Mouse (Mus musculus) hindbrain, embryonic 11.5 days (tissue): ENCODE results near the gene Ezh2. TPM values are rescaled to one million over a fixed set of nuclear protein-coding genes. Genes with fewer than 3 reads are reported as not detected.
A peak's percentile ranks its signal among the peaks of the same experiment; 100 is the strongest.

Experiments
- ATAC-seq: fragments of 200-750 bp; cut with Nextera tagmentation; 2 replicates; pipeline ENCODE4 v1.8.0; 2017; ENCODE audit warnings: mild to moderate bottlenecking, moderate TSS enrichment, moderate library complexity; ENCODE audit not compliant: low FRiP score
- DNase-seq: peaks from one replicate; pipeline ENCODE4 v3.0.0-alpha.2; 2015; ENCODE audit warnings: low spot score
- H3K27ac ChIP-seq: fragments of 300-500 bp; sonication (generic); 2 replicates; pipeline ENCODE4 v1.5.1; 2014; ENCODE audit warnings: mild to moderate bottlenecking, low read depth, low read length
- H3K27me3 ChIP-seq: fragments of 300-500 bp; sonication (generic); 2 replicates; pipeline ENCODE4 v1.6.1; 2014; ENCODE audit warnings: mild to moderate bottlenecking, low read length, moderate library complexity, mixed read lengths; ENCODE audit not compliant: control insufficient read depth, insufficient read depth
- H3K36me3 ChIP-seq: fragments of 300-500 bp; sonication (generic); 2 replicates; pipeline ENCODE4 v1.6.1; 2014; ENCODE audit warnings: mild to moderate bottlenecking, low read length, moderate library complexity, mixed read lengths; ENCODE audit not compliant: control insufficient read depth, insufficient read depth
- H3K4me1 ChIP-seq: fragments of 300-500 bp; sonication (generic); replicated peaks from 2 replicates; pipeline ENCODE4 v1.6.1; 2014; ENCODE audit warnings: low read length, mixed read lengths; ENCODE audit not compliant: control insufficient read depth, insufficient read depth
- H3K4me2 ChIP-seq: fragments of 300-500 bp; sonication (generic); replicated peaks from 2 replicates; pipeline ENCODE4 v1.6.1; 2014; ENCODE audit warnings: mild to moderate bottlenecking, low read depth, low read length
- H3K4me3 ChIP-seq: fragments of 300-500 bp; sonication (generic); 2 replicates; pipeline ENCODE4 v1.5.1; 2014; ENCODE audit warnings: low read depth, low read length
- H3K9ac ChIP-seq: fragments of 300-500 bp; sonication (generic); 2 replicates; pipeline ENCODE4 v1.6.1; 2014; ENCODE audit warnings: low read depth, low read length
- H3K9me3 ChIP-seq: fragments of 300-500 bp; sonication (generic); 2 replicates; pipeline ENCODE4 v1.6.1; 2016; ENCODE audit warnings: low read length; ENCODE audit not compliant: control insufficient read depth
- WGBS: fragments of 180-500 bp; shearing (Covaris S2); extraction: QIAGEN DNeasy Blood & Tissue Kit; methylation state at CpG from one replicate; pipeline ENCODE4 v1.1.7; 2014; 5-methylcytosine and 5-hydroxymethylcytosine counted together
- polyA plus RNA-seq: library from polyadenylated mRNA; unstranded; fragments of >200 nt; fragmentation: Nextera tagmentation; extraction: Ambion mirVana; gene quantifications from 2 replicates; pipeline ENCODE4 v1.2.1, GENCODE M21; 2014

Ezh2 gene
- polyA plus RNA-seq, 1 experiment from 2014 or later, result 195 TPM

DNA sequence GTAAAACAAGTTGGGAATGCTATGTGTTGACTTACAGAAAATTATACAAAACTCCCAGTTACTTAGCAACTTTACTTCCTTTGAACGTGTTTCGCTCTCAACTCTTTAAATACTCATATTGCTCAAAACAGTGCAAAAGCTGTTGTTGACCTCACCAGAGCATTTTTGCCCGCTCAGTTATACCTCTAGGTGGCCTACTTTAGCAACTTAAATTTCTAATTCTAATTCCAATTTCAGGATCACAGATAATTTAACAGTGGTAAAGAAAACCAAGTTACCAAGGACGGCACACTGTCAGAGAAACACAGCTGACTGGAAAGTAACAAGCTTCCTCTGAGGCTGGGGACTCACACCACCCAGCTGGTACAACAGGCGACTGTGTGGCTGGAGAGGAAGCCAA is 33.7 kb downstream of the Ezh2 start:
- no peak overlapping the region for H3K4me3 ChIP-seq
- H3K36me3 ChIP-seq, result 0 out of 2 replicates have a peak, but pooled peaks cover 3% of the 10 kb centered on the region
- H3K4me2 ChIP-seq, result no peak overlapping the region
- 93% methylated on average over 5 of the region's 5 CpGs for WGBS
- no peak overlapping the region for H3K27ac ChIP-seq
- ATAC-seq (no peak), DNase-seq (no peak)
- H3K9ac ChIP-seq, result no peak overlapping the region
- no peaks in the 10 kb centered on the region for H3K4me1 ChIP-seq
- no peaks in the 10 kb centered on the region for H3K27me3 ChIP-seq
- no peaks in the 10 kb centered on the region for H3K9me3 ChIP-seq

- H3K36me3 ChIP-seq, result 0 out of 2 replicates have a peak, but pooled peaks cover 3% of the 10 kb centered on the region
- ATAC-seq (no peak), DNase-seq (no peak)
- H3K27me3 ChIP-seq, result no peaks in the 10 kb centered on the region
- 90% methylated on average over 2 of the region's 2 CpGs for WGBS
- H3K4me2 ChIP-seq, result no peak overlapping the region
- H3K9ac ChIP-seq, result no peak overlapping the region
- H3K27ac ChIP-seq, result no peak overlapping the region
- no peaks in the 10 kb centered on the region for H3K4me1 ChIP-seq
- no peak overlapping the region for H3K4me3 ChIP-seq
- no peaks in the 10 kb centered on the region for H3K9me3 ChIP-seq
Measured at GRCm38 (mm10) chr6:47560846-47561245, 34.3 kb downstream of the Ezh2 start.

- no peak for ATAC-seq
- Histone ChIP-seq H3K4me3 (no peak overlapping the region), H3K27me3 (no peaks in the 10 kb centered on the region), H3K9ac (no peak overlapping the region), H3K4me1 (no peaks in the 10 kb centered on the region), H3K36me3 (0 out of 2 replicates have a peak, but pooled peaks cover 3% of the 10 kb centered on the region), H3K4me2 (no peak overlapping the region), H3K27ac (no peak overlapping the region), H3K9me3 (no peaks in the 10 kb centered on the region)
- no peak for DNase-seq
Measured at GRCm38 (mm10) chr6:47560407-47560806, 34.7 kb downstream of the Ezh2 start.

DNA sequence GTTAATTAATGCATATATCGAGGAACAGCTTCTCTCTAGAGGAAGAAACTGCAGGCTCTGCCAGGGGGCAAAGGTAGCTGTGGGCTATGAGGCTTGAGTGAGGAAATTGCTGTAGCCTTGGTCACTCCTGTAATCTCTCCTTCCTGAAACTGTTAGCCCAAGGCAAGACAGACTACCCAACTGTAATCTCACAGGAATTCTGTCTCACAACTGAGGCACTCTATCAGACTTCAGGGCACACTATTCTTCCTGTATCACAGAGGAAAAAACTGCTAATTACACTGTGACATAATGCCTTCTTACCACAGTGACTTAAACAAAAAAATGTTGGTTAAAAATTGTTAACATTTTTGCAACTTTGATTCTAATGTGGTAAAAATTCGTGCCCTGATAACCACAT is 35.9 kb downstream of the Ezh2 start:
- Histone ChIP-seq H3K27me3 (no peaks in the 10 kb centered on the region), H3K4me1 (no peaks in the 10 kb centered on the region), H3K4me3 (no peak overlapping the region), H3K9me3 (no peaks in the 10 kb centered on the region), H3K36me3 (peaks cover 5% of the 10 kb centered on the region; the same call in 1 of the 2 replicates), H3K4me2 (no peak overlapping the region), H3K9ac (no peak overlapping the region), H3K27ac (no peak overlapping the region)
- WGBS, result 91% methylated on average over 2 of the region's 2 CpGs
- ATAC-seq, result no peak
- DNase-seq, result no peak

DNA sequence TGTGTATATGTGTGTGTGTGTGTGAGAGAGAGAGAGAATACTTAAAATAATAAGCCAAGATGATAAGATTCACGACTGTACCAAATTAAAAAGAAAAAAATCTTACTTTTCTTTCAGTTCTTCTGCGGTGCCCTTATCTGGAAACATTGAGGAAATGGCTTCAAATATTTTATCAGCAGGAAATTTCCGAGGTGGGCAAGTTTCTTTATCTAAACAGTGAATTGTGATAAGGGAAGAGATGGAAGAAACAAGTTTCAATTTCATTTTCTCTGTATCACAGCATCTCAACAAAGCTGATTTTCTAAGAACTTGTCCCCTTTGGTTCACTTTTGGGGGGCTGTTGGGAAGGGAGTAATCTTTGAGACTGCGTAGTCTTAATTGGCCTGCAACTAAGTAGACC is 42.9 kb downstream of the Ezh2 start:
- Histone ChIP-seq H3K9ac (no peak overlapping the region), H3K36me3 (peaks cover 13% of the 10 kb centered on the region; the same call in 1 of the 2 replicates), H3K4me2 (no peak overlapping the region), H3K4me3 (no peak overlapping the region), H3K9me3 (no peaks in the 10 kb centered on the region), H3K4me1 (no peaks in the 10 kb centered on the region), H3K27ac (no peak overlapping the region), H3K27me3 (no peaks in the 10 kb centered on the region)
- WGBS, result 94% methylated on average over 4 of the region's 4 CpGs
- ATAC-seq, result no peak
- no peak for DNase-seq

- Histone ChIP-seq H3K27me3 (no peaks in the 10 kb centered on the region), H3K27ac (no peak overlapping the region), H3K4me2 (no peak overlapping the region), H3K4me1 (no peaks in the 10 kb centered on the region), H3K4me3 (no peak overlapping the region), H3K36me3 (peaks cover 9% of the 10 kb centered on the region), H3K9ac (no peak overlapping the region), H3K9me3 (no peaks in the 10 kb centered on the region)
- DNase-seq, result no peak
- ATAC-seq, result no peak
- 92% methylated on average over 5 of the region's 5 CpGs for WGBS
Measured at GRCm38 (mm10) chr6:47535333-47535732, 59.8 kb downstream of the Ezh2 start.

DNA sequence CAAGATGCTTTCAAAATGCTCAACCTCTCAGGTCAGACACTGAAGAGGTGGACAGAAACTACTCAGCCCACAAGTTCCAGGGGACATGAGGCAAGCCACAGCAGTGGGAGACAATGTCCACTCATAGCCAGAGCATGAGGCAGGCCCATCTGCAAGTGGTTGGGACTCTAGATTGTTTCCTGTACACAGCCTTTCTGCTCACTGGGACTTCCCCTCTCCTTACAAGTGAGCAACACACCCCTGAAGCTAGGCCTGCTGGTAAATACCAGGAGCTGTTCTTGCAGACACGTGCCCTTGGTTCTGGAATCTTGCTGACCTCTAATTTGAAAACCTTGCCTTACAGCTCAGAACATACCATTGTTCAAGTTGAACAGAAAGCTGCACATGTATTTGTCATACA is 62.6 kb downstream of the Ezh2 start:
- H3K36me3 ChIP-seq, result peaks cover 9% of the 10 kb centered on the region

GRCm38 (mm10) chr6:47527655-47528054 is 67.5 kb downstream of the Ezh2 start:
- no peak overlapping the region for H3K4me2 ChIP-seq
- ATAC-seq, result no peak
- H3K27me3 ChIP-seq, result no peaks in the 10 kb centered on the region
- no peak for DNase-seq
- WGBS, result 84% methylated on average over 1 of the region's 1 CpGs
- no peak overlapping the region for H3K27ac ChIP-seq
- H3K4me3 ChIP-seq, result no peak overlapping the region
- no peaks in the 10 kb centered on the region for H3K4me1 ChIP-seq
- no peak overlapping the region for H3K9ac ChIP-seq
- peaks cover 16% of the 10 kb centered on the region; the same call in 1 of the 2 replicates for H3K36me3 ChIP-seq
- H3K9me3 ChIP-seq, result no peaks in the 10 kb centered on the region

More for the DNA sequence above, 62.6 kb downstream of the Ezh2 start:
- DNase-seq (no peak), ATAC-seq (no peak)
- Histone ChIP-seq H3K27me3 (no peaks in the 10 kb centered on the region), H3K4me2 (no peak overlapping the region), H3K27ac (no peak overlapping the region), H3K4me3 (no peak overlapping the region), H3K4me1 (no peaks in the 10 kb centered on the region), H3K9me3 (no peaks in the 10 kb centered on the region), H3K9ac (no peak overlapping the region)
- 76% methylated on average over 1 of the region's 1 CpGs for WGBS

DNA sequence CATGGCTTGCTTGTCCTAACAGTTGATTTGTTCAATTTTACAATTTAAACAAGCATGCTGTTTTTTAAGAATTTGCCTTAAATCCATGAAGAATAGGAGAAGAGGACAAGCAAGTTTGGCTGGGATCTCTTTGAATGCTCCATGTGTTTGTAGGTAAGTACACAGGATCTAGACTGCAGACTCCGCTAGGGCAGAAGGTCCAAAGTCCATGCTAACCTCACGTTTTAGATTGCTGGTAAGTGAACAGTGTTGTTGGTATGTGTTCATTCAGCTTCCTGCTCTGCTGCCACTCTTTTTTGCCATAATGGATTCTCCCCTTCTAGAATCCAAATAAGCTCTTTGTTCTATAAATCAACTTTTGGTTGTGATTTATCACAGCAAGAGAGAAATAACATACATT is 68.0 kb downstream of the Ezh2 start:
- Histone ChIP-seq H3K27ac (no peak overlapping the region), H3K36me3 (peaks cover 14% of the 10 kb centered on the region; the same call in 1 of the 2 replicates), H3K27me3 (no peaks in the 10 kb centered on the region), H3K9ac (no peak overlapping the region), H3K4me3 (no peak overlapping the region), H3K4me2 (no peak overlapping the region), H3K4me1 (no peaks in the 10 kb centered on the region), H3K9me3 (no peaks in the 10 kb centered on the region)
- ATAC-seq (no peak), DNase-seq (peak; percentile 18)
- WGBS, result 92% methylated on average over 2 of the region's 2 CpGs
